In genomic region chr13:9353890-9354289, GRCm38 (mm10) we compare ENCODE assay signal across 31 mouse cellular contexts.
DNase-seq lines count a peak whose midpoint lies in the region; ATAC-seq lines count a peak whose summit lies in the region.
"Had no signal": no experiment of that assay in that cellular context is flagged by ENCODE, and none has a peak within 500 bp of the region (broad histone marks: within the 10 kb centered on the region; RNA-seq: fewer than 3 reads in every experiment).

No protein-coding gene starts in this region.

- H3K9ac ChIP-seq in midbrain, embryonic 11.5 days (ENCODE audit: low read length): no peak overlapping the region
- H3K9ac ChIP-seq in midbrain, embryonic 15.5 days: no peak overlapping the region
- no peak overlapping the region for H3K9ac ChIP-seq in heart, embryonic 11.5 days (ENCODE audit: low read depth, low read length)
- no peak overlapping the region for H3K9ac ChIP-seq in forebrain, embryonic 15.5 days (replicated peaks)
- H3K9ac ChIP-seq: embryonic facial prominence, embryonic 12.5 days; forebrain, postnatal 0 days; heart, embryonic 13.5 days; hindbrain, embryonic 15.5 days; intestine, embryonic 15.5 days; limb, embryonic 12.5 days; liver, embryonic 15.5 days; lung, embryonic 14.5 days; neural tube, embryonic 13.5 days; stomach, embryonic 15.5 days had no signal

- H3K9me3 ChIP-seq in midbrain, embryonic 11.5 days (ENCODE audit: control insufficient read depth, low read length): no peaks in the 10 kb centered on the region
- H3K9me3 ChIP-seq in midbrain, embryonic 15.5 days: no peaks in the 10 kb centered on the region
- H3K9me3 ChIP-seq in heart, embryonic 11.5 days (replicated peaks; ENCODE audit: control insufficient read depth, low read length): no peaks in the 10 kb centered on the region
- H3K9me3 ChIP-seq in forebrain, embryonic 15.5 days: no peaks in the 10 kb centered on the region
- H3K9me3 ChIP-seq: embryonic facial prominence, embryonic 12.5 days; heart, embryonic 13.5 days; hindbrain, embryonic 10.5 days; hindbrain, embryonic 15.5 days; intestine, embryonic 15.5 days; limb, embryonic 12.5 days; liver, embryonic 15.5 days; midbrain, embryonic 10.5 days; neural tube, embryonic 13.5 days; stomach, embryonic 15.5 days had no signal

- no peaks in the 10 kb centered on the region for H3K27me3 ChIP-seq in midbrain, embryonic 11.5 days (ENCODE audit: control insufficient read depth, insufficient read depth, low read length)
- H3K27me3 ChIP-seq in midbrain, embryonic 15.5 days (replicated peaks): no peaks in the 10 kb centered on the region
- H3K27me3 ChIP-seq in heart, embryonic 11.5 days (ENCODE audit: control insufficient read depth, insufficient read depth, low read length): no peaks in the 10 kb centered on the region
- H3K27me3 ChIP-seq in forebrain, embryonic 15.5 days: no peaks in the 10 kb centered on the region
- H3K27me3 ChIP-seq: embryonic facial prominence, embryonic 12.5 days; heart, embryonic 13.5 days; hindbrain, embryonic 15.5 days; intestine, embryonic 15.5 days; limb, embryonic 12.5 days; liver, embryonic 15.5 days; neural tube, embryonic 13.5 days; stomach, embryonic 15.5 days had no signal

- peaks cover 4% of the 10 kb centered on the region for H3K4me1 ChIP-seq in midbrain, embryonic 11.5 days (ENCODE audit: control insufficient read depth, insufficient read depth, low read length)
- H3K4me1 ChIP-seq in midbrain, embryonic 15.5 days: peaks cover 14% of the 10 kb centered on the region
- H3K4me1 ChIP-seq in heart, embryonic 11.5 days (ENCODE audit: control insufficient read depth, insufficient read depth, low read length): peaks cover 5% of the 10 kb centered on the region; the same call in 1 of the 2 replicates
- H3K4me1 ChIP-seq in forebrain, embryonic 15.5 days: peaks cover 25% of the 10 kb centered on the region
- H3K4me1 ChIP-seq: limb, embryonic 12.5 days; liver, embryonic 15.5 days; stomach, embryonic 15.5 days had no signal

- peak; percentile 77 for DNase-seq in midbrain, embryonic 11.5 days (ENCODE audit: low spot score, missing footprints)
- peak; percentile 73 for DNase-seq in NIH3T3 (ENCODE audit: low read depth)
- peak; percentile 33 for DNase-seq in induced T-regulatory cell, adult 2 months (ENCODE audit: low read depth)
- DNase-seq in retina, embryonic 14.5 days (ENCODE audit: low spot score): no peak
- DNase-seq: adrenal gland, adult 2 months; cerebellum, adult 11 months; cerebellum, adult 9-10 months; cerebellum, postnatal 36 days; embryo, embryonic 11 days; forebrain, postnatal 0 days; heart, adult 2 months; heart, postnatal 14 days; kidney, adult 8-10 months; lung, embryonic 14.5 days; lung, postnatal 14 days; retina, postnatal 1 day; right cerebral cortex, postnatal 25 days had no signal

- H3K4me3 ChIP-seq in midbrain, embryonic 11.5 days (ENCODE audit: low read depth, low read length): no peak overlapping the region
- no peak overlapping the region for H3K4me3 ChIP-seq in midbrain, embryonic 15.5 days
- H3K4me3 ChIP-seq in heart, embryonic 11.5 days (ENCODE audit: low read depth, low read length): no peak overlapping the region
- H3K4me3 ChIP-seq in forebrain, embryonic 15.5 days: no peak overlapping the region
- H3K4me3 ChIP-seq: embryonic facial prominence, embryonic 12.5 days; heart, adult 2 months; heart, embryonic 13.5 days; hindbrain, embryonic 10.5 days; hindbrain, embryonic 15.5 days; intestine, embryonic 15.5 days; limb, embryonic 12.5 days; liver, embryonic 15.5 days; midbrain, embryonic 10.5 days; neural tube, embryonic 13.5 days; stomach, embryonic 15.5 days had no signal

- 86% methylated on average over 1 of the region's 1 CpGs for WGBS in midbrain, embryonic 11.5 days
- WGBS in midbrain, embryonic 15.5 days: 96% methylated on average over 1 of the region's 1 CpGs
- WGBS in heart, embryonic 11.5 days (ENCODE audit: insufficient replicate concordance): 92% methylated on average over 1 of the region's 1 CpGs
- 92% methylated on average over 1 of the region's 1 CpGs for WGBS in forebrain, embryonic 15.5 days

- no peaks in the 10 kb centered on the region for H3K36me3 ChIP-seq in midbrain, embryonic 11.5 days (ENCODE audit: control insufficient read depth, insufficient read depth, low read length)
- H3K36me3 ChIP-seq in midbrain, embryonic 15.5 days (replicated peaks): no peaks in the 10 kb centered on the region
- H3K36me3 ChIP-seq in heart, embryonic 11.5 days (ENCODE audit: control insufficient read depth, insufficient read depth, low read length): no peaks in the 10 kb centered on the region
- H3K36me3 ChIP-seq in forebrain, embryonic 15.5 days: no peaks in the 10 kb centered on the region
- H3K36me3 ChIP-seq: embryonic facial prominence, embryonic 12.5 days; heart, embryonic 13.5 days; hindbrain, embryonic 10.5 days; hindbrain, embryonic 15.5 days; intestine, embryonic 15.5 days; limb, embryonic 12.5 days; liver, embryonic 15.5 days; midbrain, embryonic 10.5 days; neural tube, embryonic 13.5 days; stomach, embryonic 15.5 days had no signal

- H3K4me2 ChIP-seq in midbrain, embryonic 11.5 days: no peak overlapping the region
- no peak overlapping the region for H3K4me2 ChIP-seq in midbrain, embryonic 15.5 days
- no peak overlapping the region for H3K4me2 ChIP-seq in heart, embryonic 11.5 days
- no peak overlapping the region for H3K4me2 ChIP-seq in forebrain, embryonic 15.5 days (replicated peaks)
- H3K4me2 ChIP-seq: embryonic facial prominence, embryonic 12.5 days; heart, embryonic 13.5 days; hindbrain, embryonic 15.5 days; intestine, embryonic 15.5 days; limb, embryonic 12.5 days; liver, embryonic 15.5 days; lung, embryonic 14.5 days; neural tube, embryonic 13.5 days; stomach, embryonic 15.5 days had no signal

- no peak overlapping the region for H3K27ac ChIP-seq in midbrain, embryonic 11.5 days (ENCODE audit: low read depth, low read length)
- H3K27ac ChIP-seq in midbrain, embryonic 15.5 days: no peak overlapping the region
- no peak overlapping the region for H3K27ac ChIP-seq in heart, embryonic 11.5 days (ENCODE audit: low read depth, low read length)
- no peak overlapping the region for H3K27ac ChIP-seq in forebrain, embryonic 15.5 days (replicated peaks)
- H3K27ac ChIP-seq: embryonic facial prominence, embryonic 12.5 days; heart, adult 2 months; heart, embryonic 13.5 days; hindbrain, embryonic 10.5 days; hindbrain, embryonic 15.5 days; intestine, embryonic 15.5 days; kidney, postnatal 0 days; limb, embryonic 12.5 days; liver, embryonic 15.5 days; midbrain, embryonic 10.5 days; neural tube, embryonic 13.5 days; stomach, embryonic 15.5 days had no signal

- ATAC-seq in midbrain, embryonic 11.5 days (ENCODE audit: low FRiP score): no peak
- ATAC-seq in midbrain, embryonic 15.5 days (replicated peaks): no peak
- ATAC-seq in heart, embryonic 11.5 days (replicated peaks; ENCODE audit: insufficient number of reproducible peaks, low FRiP score, low TSS enrichment): no peak
- ATAC-seq in forebrain, embryonic 15.5 days (replicated peaks): no peak
- ATAC-seq: forebrain, postnatal 0 days; intestine, embryonic 15.5 days had no signal
